Mouse (Mus musculus) intestine, postnatal 0 days (tissue): ENCODE data around the gene Anapc10. TPM values are rescaled to one million over a fixed set of nuclear protein-coding genes. Genes with fewer than 3 reads are reported as not detected.
A peak's percentile ranks its signal among the peaks of the same experiment; 100 is the strongest.

Experiments
- ATAC-seq: fragments of 200-750 bp; cut with Nextera tagmentation; 2 replicates; pipeline ENCODE4 v1.8.0; 2017; ENCODE audit warnings: mild to moderate bottlenecking, moderate TSS enrichment, moderate library complexity
- H3K27ac ChIP-seq: fragments of 300-500 bp; sonication (generic); 2 replicates; pipeline ENCODE4 v1.5.1; 2014; ENCODE audit warnings: mild to moderate bottlenecking, low read depth, low read length, moderate library complexity
- H3K27me3 ChIP-seq: fragments of 300-500 bp; sonication (generic); replicated peaks from 2 replicates; pipeline ENCODE4 v1.6.1; 2014; ENCODE audit warnings: low read length, mixed read lengths; ENCODE audit not compliant: control insufficient read depth, insufficient read depth
- H3K36me3 ChIP-seq: fragments of 300-500 bp; sonication (generic); 2 replicates; pipeline ENCODE4 v1.6.1; 2014; ENCODE audit warnings: mild to moderate bottlenecking, moderate library complexity; ENCODE audit not compliant: control insufficient read depth, insufficient read depth
- H3K4me1 ChIP-seq: fragments of 300-500 bp; sonication (generic); replicated peaks from 2 replicates; pipeline ENCODE4 v1.6.1; 2014; ENCODE audit warnings: antibody characterized with exemption, low read length, mixed read lengths; ENCODE audit not compliant: control insufficient read depth, insufficient read depth
- H3K4me2 ChIP-seq: fragments of 300-500 bp; sonication (generic); replicated peaks from 2 replicates; pipeline ENCODE4 v1.6.1; 2014; ENCODE audit warnings: low read depth, mild to moderate bottlenecking, moderate library complexity
- H3K4me3 ChIP-seq: fragments of 300-500 bp; sonication (generic); 2 replicates; pipeline ENCODE4 v1.5.1; 2014; ENCODE audit warnings: low read depth, low read length
- H3K9ac ChIP-seq: fragments of 300-500 bp; sonication (generic); 2 replicates; pipeline ENCODE4 v1.6.1; 2014; ENCODE audit warnings: mild to moderate bottlenecking, low read depth, low read length
- H3K9me3 ChIP-seq: fragments of 300-500 bp; sonication (generic); 2 replicates; pipeline ENCODE4 v1.6.1; 2016; ENCODE audit warnings: mixed run types; ENCODE audit not compliant: control insufficient read depth
- CTCF ChIP-seq: sonication (generic); IDR thresholded peaks from 2 replicates; pipeline ENCODE4 v1.5.1; 2016; ENCODE audit warnings: low read depth, mild to moderate bottlenecking, control low read depth, antibody characterized with exemption, moderate library complexity
- WGBS: fragments of 180-500 bp; shearing (Covaris S2); extraction: QIAGEN DNeasy Blood & Tissue Kit; methylation state at CpG from one replicate; pipeline ENCODE4 v1.1.7; 2014; 5-methylcytosine and 5-hydroxymethylcytosine counted together
- polyA plus RNA-seq: library from polyadenylated mRNA; unstranded; fragments of >200 nt; fragmentation: Nextera tagmentation; extraction: Ambion mirVana; gene quantifications from 2 replicates; pipeline ENCODE4 v1.2.1, GENCODE M21; 2015

Anapc10 gene
- polyA plus RNA-seq, 1 experiment from 2014 or later, result 26.5 TPM

DNA sequence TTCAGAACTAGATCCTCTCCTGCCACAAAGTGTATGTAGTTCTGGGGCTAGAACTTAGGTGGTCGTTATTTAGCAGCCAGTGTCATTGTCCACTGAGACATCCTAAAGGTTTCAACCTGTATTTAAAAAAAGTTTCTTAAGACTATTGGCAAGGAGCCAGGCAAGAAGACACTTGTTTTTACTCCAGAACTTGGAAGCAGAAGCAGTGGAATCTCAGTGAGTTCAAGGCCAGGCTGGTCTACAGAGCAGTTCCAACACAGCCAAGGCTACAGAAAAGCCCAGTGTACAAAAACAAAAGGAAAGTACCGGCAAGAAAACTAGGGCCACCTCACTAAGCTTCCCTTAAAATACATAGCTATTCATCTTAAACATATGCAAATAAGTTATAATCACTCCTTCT is 19.1 kb upstream of the Anapc10 start:
- H3K27me3 ChIP-seq, result no peaks in the 10 kb centered on the region
- no peak overlapping the region for H3K4me3 ChIP-seq
- H3K9me3 ChIP-seq, result no peaks in the 10 kb centered on the region
- no peak overlapping the region for H3K4me2 ChIP-seq
- H3K27ac ChIP-seq, result no peak overlapping the region
- H3K36me3 ChIP-seq, result peaks cover 46% of the 10 kb centered on the region
- ATAC-seq, result no peak
- no peak for TF ChIP-seq CTCF
- WGBS, result 93% methylated on average over 2 of the region's 2 CpGs
- H3K9ac ChIP-seq, result no peak overlapping the region
- H3K4me1 ChIP-seq, result no peaks in the 10 kb centered on the region

DNA sequence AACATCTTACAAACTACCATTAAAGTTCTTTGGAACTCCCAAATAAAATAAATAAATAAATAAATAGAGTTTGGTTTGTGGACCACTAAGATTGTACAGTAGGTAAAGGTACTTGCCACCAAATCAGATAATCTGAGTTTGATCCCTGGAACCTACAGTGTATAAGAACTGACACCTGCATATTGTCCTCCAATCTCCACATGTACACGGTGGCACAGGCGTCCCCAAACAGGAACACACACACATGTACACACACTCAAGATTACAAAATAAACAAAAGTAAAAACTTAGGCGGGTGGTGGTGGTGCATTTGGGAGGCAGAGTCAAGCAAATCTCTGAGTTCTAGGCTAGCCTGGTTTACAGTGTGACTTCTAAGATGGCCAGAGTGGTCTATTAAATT is 4.9 kb upstream of the Anapc10 start:
- no peak for ATAC-seq
- Histone ChIP-seq H3K4me3 (no peak overlapping the region), H3K4me2 (no peak overlapping the region), H3K9me3 (no peaks in the 10 kb centered on the region), H3K36me3 (peaks cover 39% of the 10 kb centered on the region), H3K27ac (no peak overlapping the region), H3K9ac (no peak overlapping the region), H3K27me3 (no peaks in the 10 kb centered on the region), H3K4me1 (no peaks in the 10 kb centered on the region)
- 95% methylated on average over 3 of the region's 3 CpGs for WGBS
- TF ChIP-seq CTCF, result no peak

DNA sequence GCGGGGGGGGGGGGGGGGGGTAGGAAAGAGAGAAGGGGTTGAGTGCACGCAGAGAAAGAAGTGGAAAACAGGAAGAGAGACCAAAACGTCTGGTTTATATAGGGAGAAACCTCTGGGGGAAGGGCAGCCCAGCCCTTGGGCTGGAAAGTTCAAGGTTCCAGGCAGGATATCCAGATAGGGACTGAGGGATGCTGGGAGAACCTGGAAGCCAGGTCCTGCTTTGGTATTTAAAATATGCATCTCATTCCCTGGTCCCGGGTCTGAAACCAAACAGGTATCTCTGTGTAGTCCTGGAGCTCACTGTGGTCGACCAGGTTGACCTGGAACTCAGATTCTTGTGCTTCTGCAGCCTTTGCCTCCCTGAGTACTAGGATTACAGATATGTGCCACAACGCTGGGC is 1.1 kb downstream of the Anapc10 start:
- ATAC-seq, result no peak
- Histone ChIP-seq H3K4me2 (peak overlapping the region; percentile 79), H3K9ac (no peak overlapping the region), H3K27ac (no peak overlapping the region), H3K9me3 (no peaks in the 10 kb centered on the region), H3K4me1 (no peaks in the 10 kb centered on the region), H3K4me3 (no peak overlapping the region), H3K27me3 (no peaks in the 10 kb centered on the region), H3K36me3 (0 out of 2 replicates have a peak, but pooled peaks cover 5% of the 10 kb centered on the region)
- no peak for TF ChIP-seq CTCF
- WGBS, result 30% methylated on average over 6 of the region's 6 CpGs

DNA sequence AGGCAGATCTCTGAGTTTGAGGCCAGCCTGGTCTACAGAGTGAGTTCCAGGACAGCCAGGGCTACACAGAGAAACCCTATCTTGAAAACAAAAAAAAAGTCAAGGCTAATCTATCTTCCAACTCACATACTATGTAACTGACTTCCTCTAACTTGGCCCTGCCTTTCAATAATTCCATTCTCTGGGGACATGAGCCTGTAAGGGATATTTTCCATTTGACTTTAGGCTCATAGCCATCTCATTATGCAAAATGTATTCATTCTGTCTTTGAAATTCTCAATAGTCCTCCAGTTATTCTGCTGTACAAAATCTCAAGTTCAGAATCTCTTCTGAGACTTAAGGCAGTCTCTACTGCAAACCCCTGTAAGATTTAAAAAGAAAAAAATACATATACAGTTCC is 9.9 kb downstream of the Anapc10 start:
- no peaks in the 10 kb centered on the region for H3K27me3 ChIP-seq
- H3K4me1 ChIP-seq, result no peaks in the 10 kb centered on the region
- H3K9ac ChIP-seq, result no peak overlapping the region
- peaks cover 34% of the 10 kb centered on the region for H3K36me3 ChIP-seq
- TF ChIP-seq CTCF, result no peak
- H3K9me3 ChIP-seq, result no peaks in the 10 kb centered on the region
- H3K27ac ChIP-seq, result no peak overlapping the region
- no peak overlapping the region for H3K4me2 ChIP-seq
- no peak for ATAC-seq
- no peak overlapping the region for H3K4me3 ChIP-seq

DNA sequence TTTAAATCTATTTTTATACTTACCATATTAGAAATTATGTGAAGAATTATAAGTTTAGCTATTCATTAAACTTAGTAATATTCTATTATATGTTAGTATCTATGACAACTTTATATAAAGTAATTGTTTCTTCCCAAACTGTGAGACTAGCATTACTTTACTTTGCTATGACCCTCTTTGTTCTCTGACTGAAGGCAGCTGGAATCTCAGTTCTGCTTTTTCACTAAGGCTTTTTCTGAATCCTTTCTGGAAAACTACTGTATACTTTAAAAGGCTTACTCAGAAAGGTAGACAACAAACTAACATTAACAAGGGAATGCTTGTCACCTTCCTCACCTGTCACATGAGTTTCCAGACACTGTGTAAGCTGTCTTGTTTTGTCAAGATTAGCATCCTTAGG is 11.7 kb downstream of the Anapc10 start:
- Histone ChIP-seq H3K4me1 (no peaks in the 10 kb centered on the region), H3K9ac (no peak overlapping the region), H3K27me3 (no peaks in the 10 kb centered on the region), H3K4me3 (no peak overlapping the region), H3K9me3 (no peaks in the 10 kb centered on the region), H3K4me2 (no peak overlapping the region), H3K27ac (no peak overlapping the region), H3K36me3 (peaks cover 29% of the 10 kb centered on the region)
- ATAC-seq, result no peak
- TF ChIP-seq CTCF, result no peak

DNA sequence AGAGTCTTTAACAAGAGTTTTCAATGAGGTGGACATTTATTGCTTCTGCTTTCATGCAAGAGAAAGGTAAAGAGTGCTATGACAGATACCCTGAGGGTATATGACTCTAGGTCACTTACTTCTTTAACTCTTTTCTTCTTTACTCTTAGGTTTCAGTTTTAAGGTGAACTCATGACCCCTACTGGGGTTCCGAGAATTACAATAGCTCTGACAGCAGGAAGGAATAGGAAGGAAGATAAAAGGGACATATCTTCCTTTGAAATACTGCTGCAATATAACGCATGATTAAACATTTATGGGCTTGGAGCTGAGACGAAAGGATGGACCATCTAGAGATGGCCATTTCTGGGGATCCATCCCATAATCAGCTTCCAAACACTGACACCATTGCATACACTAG is 13.0 kb downstream of the Anapc10 start:
- Histone ChIP-seq H3K4me1 (no peaks in the 10 kb centered on the region), H3K36me3 (peaks cover 28% of the 10 kb centered on the region), H3K9me3 (no peaks in the 10 kb centered on the region), H3K9ac (no peak overlapping the region), H3K4me3 (no peak overlapping the region), H3K27ac (no peak overlapping the region), H3K27me3 (no peaks in the 10 kb centered on the region), H3K4me2 (no peak overlapping the region)
- WGBS, result 39% methylated on average over 3 of the region's 3 CpGs
- ATAC-seq, result no peak
- TF ChIP-seq CTCF, result no peak

DNA sequence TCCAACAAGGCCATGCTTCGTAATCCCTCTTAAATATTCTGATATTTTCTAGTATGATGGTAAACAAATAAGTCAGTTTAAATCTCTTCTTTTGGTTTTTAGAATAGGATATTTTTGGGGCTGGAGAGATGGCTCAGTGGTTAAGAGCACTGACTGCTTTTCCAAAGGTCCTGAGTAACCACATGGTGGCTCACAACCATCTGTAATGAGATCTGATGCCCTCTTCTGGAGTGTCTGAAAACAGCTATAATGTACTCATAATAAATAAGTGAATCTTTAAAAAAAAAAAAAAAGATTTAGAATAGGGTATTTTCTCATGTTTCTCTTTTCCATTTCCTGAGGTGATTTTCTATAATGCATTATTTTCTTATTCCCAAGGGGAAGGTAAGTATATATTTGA is 16.3 kb downstream of the Anapc10 start:
- peaks cover 18% of the 10 kb centered on the region for H3K36me3 ChIP-seq
- ATAC-seq, result no peak
- TF ChIP-seq CTCF, result peak; percentile 30
- H3K9ac ChIP-seq, result no peak overlapping the region
- no peaks in the 10 kb centered on the region for H3K9me3 ChIP-seq
- H3K4me2 ChIP-seq, result no peak overlapping the region
- 96% methylated on average over 1 of the region's 1 CpGs for WGBS
- no peak overlapping the region for H3K27ac ChIP-seq
- H3K27me3 ChIP-seq, result no peaks in the 10 kb centered on the region
- no peak overlapping the region for H3K4me3 ChIP-seq
- no peaks in the 10 kb centered on the region for H3K4me1 ChIP-seq
